Mouse (Mus musculus): ENCODE data around the gene Pak7.

The Pak7 gene

DNA sequence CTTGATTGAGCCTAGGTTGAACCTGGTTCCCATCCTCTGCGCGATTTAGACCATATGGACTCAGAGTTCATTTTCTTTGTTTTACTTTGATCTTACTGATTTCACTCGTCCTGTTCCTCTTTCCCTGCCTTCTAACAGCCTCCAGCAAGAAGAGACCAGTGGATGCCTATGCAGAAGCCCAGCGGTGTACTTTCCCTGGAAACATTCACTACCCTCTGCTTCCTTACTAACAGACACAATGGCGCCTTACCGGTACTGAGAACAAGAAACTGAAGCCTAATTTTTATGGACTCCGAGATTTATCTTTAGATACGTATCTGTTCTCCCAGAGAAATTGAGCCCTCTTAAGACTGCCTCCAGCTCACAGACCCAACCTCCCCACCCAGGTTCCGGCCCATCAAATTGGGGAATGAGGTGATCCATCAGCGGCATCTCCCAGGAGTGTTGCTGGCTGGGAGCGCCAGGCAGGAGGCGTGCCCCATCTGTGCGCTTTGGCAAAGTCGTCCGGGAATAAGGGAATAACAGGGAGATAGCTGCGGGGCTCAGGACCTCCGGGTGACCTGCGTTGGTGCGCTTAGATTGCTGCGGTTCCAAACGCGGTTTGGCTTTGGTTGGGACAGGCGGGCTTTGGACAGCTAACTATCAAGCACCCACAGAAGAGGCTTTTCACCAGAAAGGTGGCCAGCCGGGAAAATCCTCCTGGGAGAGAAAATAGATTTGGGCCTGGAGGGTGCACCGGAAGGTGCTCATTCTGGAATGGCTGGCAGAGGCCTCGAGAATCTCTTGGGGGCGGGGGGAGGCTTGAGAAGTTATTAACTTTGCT is 336.8 kb downstream of the Pak7 start:
- in situ Hi-C loops (cut with MboI; ENCODE audit: low sequenced_read_pairs): no loop called here

DNA sequence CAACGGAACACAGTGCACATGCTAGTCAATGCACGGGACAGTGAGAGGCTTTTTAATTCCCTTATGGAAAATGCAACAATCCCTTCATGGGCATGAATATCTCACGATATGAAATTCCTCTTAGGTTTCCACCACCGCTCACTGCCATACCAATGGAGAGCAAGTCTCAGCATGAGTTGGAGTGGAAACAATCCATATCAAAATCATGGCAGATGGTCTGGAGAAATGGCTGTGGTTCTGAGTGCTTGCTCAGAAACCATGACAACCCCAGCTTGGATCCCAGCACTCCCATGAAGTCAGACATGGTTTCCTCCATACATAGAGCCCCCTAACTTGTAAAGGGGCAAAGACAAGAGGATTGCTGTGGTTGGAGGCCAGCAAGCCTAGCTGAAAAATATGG is 339.3 kb downstream of the Pak7 start:
- in situ Hi-C loops (cut with MboI; ENCODE audit: low sequenced_read_pairs): no loop called here

Measured in CH12F3 (cell line).